Mouse (Mus musculus) heart, adult 2 months (tissue): ENCODE results near the gene Cox11. TPM values are rescaled to one million over a fixed set of nuclear protein-coding genes. Genes with fewer than 3 reads are reported as not detected.

ENCODE experiments used
- DNase-seq, 2 experiments: peaks; one replicate each; pipeline ENCODE4 v3.0.0; 2021
- H3K27ac ChIP-seq: fragments of 200-600 bp; 2 replicates; pipeline ENCODE4 v1.8.1; 2022
- H3K27me3 ChIP-seq: fragments of 200-500 bp; 2 replicates; pipeline ENCODE4 v1.6.1; 2012; ENCODE audit warnings: mild to moderate bottlenecking, low read length, inconsistent platforms, mixed read lengths; ENCODE audit not compliant: control insufficient read depth, insufficient read depth
- H3K36me3 ChIP-seq: fragments of 200-500 bp; 2 replicates; pipeline ENCODE4 v1.6.1; 2012; ENCODE audit warnings: low read length, inconsistent platforms; ENCODE audit not compliant: control insufficient read depth, insufficient read depth
- H3K4me1 ChIP-seq: fragments of 200-500 bp; 2 replicates; pipeline ENCODE4 v1.6.1; 2011; ENCODE audit warnings: low read length; ENCODE audit not compliant: control insufficient read depth, insufficient read depth
- H3K4me3 ChIP-seq: fragments of 200-600 bp; 2 replicates; pipeline ENCODE4 v1.8.1; 2022
- H3K79me2 ChIP-seq: fragments of 200-500 bp; replicated peaks from 2 replicates; pipeline ENCODE4 v1.6.1; 2012; ENCODE audit warnings: mild to moderate bottlenecking, inconsistent platforms, low read length, moderate library complexity, mixed read lengths; ENCODE audit not compliant: control insufficient read depth, insufficient read depth
- H3K9ac ChIP-seq: fragments of 200-500 bp; 2 replicates; pipeline ENCODE4 v1.6.1; 2012; ENCODE audit warnings: low read depth, mild to moderate bottlenecking, control low read depth, inconsistent platforms, low read length, mixed read lengths
- CTCF ChIP-seq: fragments of 200-600 bp; IDR thresholded peaks from 2 replicates; pipeline ENCODE4 v1.8.1; 2022; ENCODE audit warnings: antibody characterized with exemption, mild to moderate bottlenecking, moderate library complexity
- EP300 ChIP-seq: fragments of 200-500 bp; IDR thresholded peaks from 2 replicates; pipeline ENCODE4 v1.6.1; 2011; ENCODE audit warnings: low read depth, low read length, control low read depth; ENCODE audit not compliant: insufficient read depth
- POLR2A ChIP-seq: fragments of 200-500 bp; IDR thresholded peaks from 2 replicates; pipeline ENCODE4 v1.6.1; 2011; ENCODE audit warnings: mild to moderate bottlenecking, low read depth, low read length, control low read depth; ENCODE audit not compliant: insufficient read depth
- WGBS: fragments of 180-500 bp; shearing (Covaris S2); methylation state at CpG from one replicate; pipeline ENCODE4 v1.1.7; 2018; 5-methylcytosine and 5-hydroxymethylcytosine counted together
- intact Hi-C: fragments of 180-260 bp; cut with DNase I; formaldehyde crosslinking; loops from one replicate; pipeline ENCODE4 v1.15.1; 2025
- long read RNA-seq: library from polyadenylated mRNA; stranded (forward); transcript quantifications from one replicate; pipeline ENCODE4 v2.0.0, GENCODE M21; 2021
- polyA plus RNA-seq: library from polyadenylated mRNA; depleted of rRNA; stranded (reverse); fragments of >200 nt; gene quantifications from 2 replicates; pipeline ENCODE4 v1.2.3, GENCODE M21; 2012; rRNA removed
- total RNA-seq, 2 experiments: library from RNA; stranded (reverse); gene quantifications; 2 replicates each; pipeline ENCODE4 v1.2.3; 2021

Cox11 gene
- total RNA-seq (10 to 100 TPM; 19.8 to 26.0 TPM), polyA plus RNA-seq (15.4 and 17.3 TPM in 2 replicates)
- long read RNA-seq, transcript Cox11-201 (4 exons, 1,224 nt): major isoform, 22 of 22 reads
- long read RNA-seq, partial matches to known transcripts: 0 of 22 reads
- long read RNA-seq, other reads (novel, unspliced or antisense): 0 of 22 reads

DNA sequence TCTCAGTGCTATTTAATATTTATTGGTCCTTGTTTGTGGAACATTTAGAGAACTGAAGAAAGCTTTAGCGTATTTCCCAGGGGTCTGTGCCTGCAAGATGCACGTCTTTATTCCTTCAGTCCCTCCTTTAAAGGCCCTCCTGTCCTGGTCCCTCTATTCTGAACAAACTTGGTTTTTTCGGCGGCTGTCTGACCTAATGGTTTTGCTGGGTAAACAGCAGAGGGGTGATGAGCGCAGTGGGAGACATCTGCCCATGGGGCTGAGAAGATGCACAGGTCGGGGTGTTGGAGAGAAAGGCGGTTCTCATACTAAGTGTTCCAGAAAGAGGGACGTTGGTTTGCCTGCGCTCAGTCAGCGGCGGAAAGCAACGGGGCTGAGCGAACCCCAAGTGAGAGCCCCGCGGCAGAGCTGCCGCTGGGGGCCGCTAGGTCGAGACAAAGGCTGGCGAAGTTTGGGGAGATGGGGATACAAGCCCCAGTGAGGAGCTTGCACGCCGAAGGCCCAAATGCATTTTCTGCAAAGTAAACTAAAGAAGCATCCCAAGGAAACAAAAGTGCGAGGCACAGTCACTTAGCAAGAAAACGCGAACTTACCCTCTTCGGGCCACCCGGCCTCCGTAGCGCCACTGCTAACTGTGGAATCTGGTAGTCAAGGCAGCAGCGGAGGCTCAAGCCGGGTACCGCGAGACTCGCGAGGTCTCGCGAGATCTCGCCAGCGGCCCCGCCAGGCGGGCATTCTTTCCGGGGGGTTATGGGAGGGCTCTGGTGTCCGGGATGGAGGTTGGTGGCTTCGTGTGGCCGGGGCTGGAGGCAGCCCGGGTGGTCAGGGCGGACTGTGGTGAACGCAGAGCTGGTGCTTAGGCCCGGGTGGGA lies at the start of gene Cox11, which contains the start of gene Stxbp4:
Cox11 (plus strand) TSS at position 734 of the 872 bp plus-strand sequence.
Stxbp4 (minus strand) TSS at position 645 of the 872 bp plus-strand sequence.
- WGBS: 1% methylated on average over 48 of the region's 48 CpGs
- no peaks in the 10 kb centered on the region for H3K27me3 ChIP-seq
- H3K9ac ChIP-seq: peak within 1 kb of the TSS; percentile 98
- intact Hi-C loops: loop anchor here (10.0 kb wide), 1 partner anchor 633 kb away; the partner anchor contains the start of gene Pctp
- H3K79me2 ChIP-seq: peaks cover 5% of the 10 kb centered on the region; the same call in 1 of the 2 replicates
- peaks cover 2% of the 10 kb centered on the region; the same call in 1 of the 2 replicates for H3K4me1 ChIP-seq
- peak within 1 kb of the TSS; percentile 77 for H3K4me3 ChIP-seq
- TF ChIP-seq EP300 (peak; percentile 59; the same call in 1 of the 2 replicates), CTCF (peak; percentile 77), POLR2A (peak; percentile 89)
- peak within 1 kb of the TSS; percentile 91 for H3K27ac ChIP-seq
- peaks cover 5% of the 10 kb centered on the region for H3K36me3 ChIP-seq
- peak; percentile 95 for DNase-seq

- no peak for TF ChIP-seq EP300
- no peak for TF ChIP-seq POLR2A
- TF ChIP-seq CTCF: no peak
- H3K79me2 ChIP-seq: no peaks in the 10 kb centered on the region
- WGBS: 63% methylated on average over 1 of the region's 1 CpGs
- intact Hi-C loops: no loop called here
- H3K27ac ChIP-seq: no peak overlapping the region
- no peaks in the 10 kb centered on the region for H3K4me1 ChIP-seq
- H3K27me3 ChIP-seq: no peaks in the 10 kb centered on the region
- H3K4me3 ChIP-seq: no peak overlapping the region
- no peak for DNase-seq
- H3K36me3 ChIP-seq: no peaks in the 10 kb centered on the region
- no peak overlapping the region for H3K9ac ChIP-seq
Measured at GRCm38 (mm10) chr11:90590996-90591395, 47.0 kb upstream of the Cox11 start.

- Histone ChIP-seq H3K79me2 (no peaks in the 10 kb centered on the region), H3K4me1 (no peaks in the 10 kb centered on the region), H3K36me3 (no peaks in the 10 kb centered on the region; the same call in 1 of the 2 replicates), H3K27me3 (no peaks in the 10 kb centered on the region), H3K4me3 (no peak overlapping the region), H3K27ac (no peak overlapping the region), H3K9ac (no peak overlapping the region)
- intact Hi-C loops: no loop called here
- TF ChIP-seq EP300: no peak
- no peak for TF ChIP-seq POLR2A
- no peak for TF ChIP-seq CTCF
- DNase-seq: no peak
- WGBS: 74% methylated on average over 1 of the region's 1 CpGs
Measured at GRCm38 (mm10) chr11:90595826-90596225, 42.1 kb upstream of the Cox11 start.

DNA sequence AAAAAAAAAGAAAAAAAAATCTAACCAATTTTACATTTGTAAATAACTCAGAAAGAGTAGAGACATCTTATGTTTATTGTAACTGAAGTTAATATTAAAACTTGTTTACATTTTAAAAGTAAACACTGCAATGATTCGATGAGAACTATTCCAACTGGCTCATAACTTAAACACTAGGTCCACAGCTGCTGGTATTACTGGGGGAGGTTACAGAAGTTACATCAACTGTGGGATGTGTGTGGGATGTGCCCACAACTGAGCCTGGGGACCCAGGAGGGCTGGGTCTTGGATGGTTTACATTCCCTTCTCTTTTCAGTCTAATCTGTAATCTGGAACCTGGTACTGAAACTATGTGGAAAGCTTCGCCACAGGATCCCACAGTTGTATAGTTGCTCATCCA lies 34.9 kb upstream of the Cox11 start:
- Histone ChIP-seq H3K4me3 (no peak overlapping the region), H3K27me3 (no peaks in the 10 kb centered on the region), H3K79me2 (no peaks in the 10 kb centered on the region), H3K4me1 (no peaks in the 10 kb centered on the region), H3K27ac (no peak overlapping the region), H3K9ac (no peak overlapping the region), H3K36me3 (no peaks in the 10 kb centered on the region; the same call in 1 of the 2 replicates)
- WGBS: 92% methylated on average over 2 of the region's 2 CpGs
- TF ChIP-seq CTCF (no peak), EP300 (no peak)
- intact Hi-C loops: no loop called here
- no peak for DNase-seq

- H3K36me3 ChIP-seq: no peaks in the 10 kb centered on the region
- no peaks in the 10 kb centered on the region for H3K4me1 ChIP-seq
- DNase-seq: no peak
- no peaks in the 10 kb centered on the region for H3K27me3 ChIP-seq
- TF ChIP-seq EP300 (no peak), POLR2A (no peak), CTCF (no peak)
- no peak overlapping the region for H3K9ac ChIP-seq
- no peaks in the 10 kb centered on the region for H3K79me2 ChIP-seq
- no peak overlapping the region for H3K4me3 ChIP-seq
- no peak overlapping the region for H3K27ac ChIP-seq
- intact Hi-C loops: loop anchor here (10.0 kb wide), 1 partner anchor 247 kb away; no protein-coding TSS in a partner anchor
Measured at GRCm38 (mm10) chr11:90612118-90612517, 25.9 kb upstream of the Cox11 start.
